Mouse (Mus musculus) left cerebral cortex, adult 6 months (tissue): ENCODE data around the gene Gm11565. TPM values are rescaled to one million over a fixed set of nuclear protein-coding genes. Genes with fewer than 3 reads are reported as not detected.

Source experiments
- long read RNA-seq, 2 experiments: library from polyadenylated mRNA; unstranded; transcript quantifications; one replicate each; pipeline ENCODE4 v2.0.0; 2019 to 2020
- polyA plus RNA-seq: library from polyadenylated mRNA; unstranded; fragments of <200 nt; fragmentation: Nextera tagmentation; gene quantifications from 2 replicates; pipeline ENCODE4 v1.2.3, GENCODE M21; 2021

Gm11565 gene
- not detected in 2 replicates for polyA plus RNA-seq
- long read RNA-seq, experiment 1, result 0 reads
- long read RNA-seq, experiment 2, result 0 reads

GRCm38 (mm10) chr11:99914451-99914850 lies at the start of gene Gm11565:
Gene Gm11565, plus strand, starts transcription at chr11:99914751.

DNA sequence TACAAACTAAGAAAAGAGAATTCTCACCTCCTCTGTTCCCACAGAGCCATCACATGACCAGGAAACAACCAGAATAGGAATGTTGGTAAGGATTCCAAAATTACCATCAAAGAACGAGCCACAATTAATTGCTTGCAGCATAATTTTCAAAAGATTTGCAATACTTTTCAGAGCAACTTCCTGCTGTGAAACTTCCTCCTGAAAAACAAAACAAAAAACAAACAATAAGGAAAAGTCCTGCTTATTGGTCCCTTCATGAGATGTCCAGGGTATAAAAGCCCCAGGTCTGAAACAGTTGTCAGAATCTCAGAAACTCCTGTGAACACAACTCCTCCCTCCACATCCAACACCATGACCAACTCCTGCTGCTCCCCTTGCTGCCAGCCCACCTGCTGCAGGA lies 41.5 kb upstream of the Gm11565 start, which contains the start of gene Krtap9-1:
Gene Krtap9-1 (plus strand): TSS at position 301 of the 400 bp plus-strand sequence.

GRCm38 (mm10) chr11:99878887-99879286 lies 35.7 kb upstream of the Gm11565 start, which contains the start of gene Gm11567:
Gene Gm11567, plus strand, starts transcription at chr11:99879187.

DNA sequence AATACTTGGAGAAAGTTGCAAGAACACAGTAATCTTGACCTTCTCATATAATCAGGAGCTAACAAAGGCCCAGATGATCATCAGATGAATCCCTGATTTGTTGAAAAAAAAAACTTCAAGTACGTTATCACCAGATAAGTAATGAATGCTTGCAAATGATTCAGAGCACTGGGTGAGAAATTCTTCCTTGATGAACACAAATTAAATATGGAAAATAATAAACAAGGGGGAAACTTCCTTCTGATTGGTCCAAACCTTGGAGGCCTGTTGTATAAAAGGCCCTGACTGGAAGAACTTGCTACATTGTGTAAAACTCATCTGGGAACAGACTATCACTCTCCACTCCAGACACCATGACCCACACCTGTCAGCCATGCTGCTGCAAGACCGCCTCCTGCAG lies 6.9 kb upstream of the Gm11565 start, which contains the start of gene Krtap31-1:
Gene Krtap31-1 (plus strand): TSS at position 301 of the 400 bp plus-strand sequence.

DNA sequence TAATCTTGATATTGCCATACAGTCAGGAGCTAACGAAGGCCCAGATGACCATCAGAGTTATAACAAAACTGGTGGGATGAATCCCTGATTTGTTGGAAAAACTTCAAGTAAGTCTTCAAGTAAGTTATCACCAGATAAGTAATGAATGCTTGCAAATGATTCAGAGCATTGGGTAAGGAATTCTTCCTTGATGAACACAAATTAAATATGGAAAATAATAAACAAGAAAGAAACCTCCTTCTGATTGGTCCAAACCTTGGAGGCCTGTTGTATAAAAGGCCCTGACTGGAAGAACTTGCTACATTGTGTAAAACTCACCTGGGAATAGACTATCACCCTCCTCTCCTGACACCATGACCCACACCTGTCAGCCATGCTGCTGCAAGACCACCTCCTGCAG lies 21.4 kb downstream of the Gm11565 start, which contains the start of gene Krtap31-2:
Gene Krtap31-2 (plus strand): TSS at position 301 of the 400 bp plus-strand sequence.

DNA sequence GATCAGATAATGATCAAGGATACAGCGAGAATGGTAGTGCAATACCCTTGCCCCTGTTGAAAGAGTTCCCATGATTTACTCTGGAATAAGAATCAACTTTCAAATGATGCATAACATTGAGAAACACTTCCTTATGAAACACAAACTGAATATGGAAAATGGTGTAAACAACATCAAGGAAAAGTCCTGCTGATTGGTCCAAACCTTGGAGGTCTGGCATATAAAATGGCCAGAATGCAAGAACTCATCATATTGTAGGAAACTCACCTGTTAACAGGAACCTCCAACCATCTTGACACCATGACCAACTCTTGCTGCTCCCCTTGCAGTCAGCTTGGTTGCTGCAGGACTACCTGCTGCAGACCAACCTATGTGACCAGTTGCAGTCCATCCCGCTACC lies 33.6 kb downstream of the Gm11565 start, which contains the start of gene Krtap9-5:
Gene Krtap9-5 (plus strand): TSS at position 301 of the 400 bp plus-strand sequence.

Other genes starting within 250 kb of the Gm11565 start
- not detected in 2 replicates for gene Krtap4-6, start 248.8 kb upstream of the Gm11565 start, polyA plus RNA-seq
- gene Gm14190, start 224.0 kb upstream of the Gm11565 start, polyA plus RNA-seq, result not detected in 2 replicates
- gene Gm14180, start 180.5 kb upstream of the Gm11565 start, polyA plus RNA-seq, result not detected in 2 replicates
- not detected in 2 replicates for gene Gm11595, start 141.8 kb upstream of the Gm11565 start, polyA plus RNA-seq
- gene Krtap4-8, start 134.0 kb upstream of the Gm11565 start, polyA plus RNA-seq, result not detected in 2 replicates
- not detected in 2 replicates for gene Krtap4-9, start 129.6 kb upstream of the Gm11565 start, polyA plus RNA-seq
- gene Gm11596, start 121.3 kb upstream of the Gm11565 start, polyA plus RNA-seq, result not detected in 2 replicates
- gene Gm11569, start 115.8 kb upstream of the Gm11565 start, polyA plus RNA-seq, result not detected in 2 replicates
- not detected in 2 replicates for gene Gm11554, start 110.3 kb upstream of the Gm11565 start, polyA plus RNA-seq
- gene Krtap4-13, start 104.9 kb upstream of the Gm11565 start, polyA plus RNA-seq, result not detected in 2 replicates
- not detected in 2 replicates for gene Gm11564, start 99.1 kb upstream of the Gm11565 start, polyA plus RNA-seq
- gene 2300003K06Rik, start 76.7 kb upstream of the Gm11565 start, polyA plus RNA-seq, result not detected in 2 replicates
- not detected in 2 replicates for gene Krtap4-16, start 63.1 kb upstream of the Gm11565 start, polyA plus RNA-seq
- gene Gm11568, start 56.8 kb upstream of the Gm11565 start, polyA plus RNA-seq, result not detected in 2 replicates
- gene Gm11559, start 50.3 kb upstream of the Gm11565 start, polyA plus RNA-seq, result not detected in 2 replicates
- not detected in 2 replicates for gene Krtap9-1, start 41.4 kb upstream of the Gm11565 start, polyA plus RNA-seq
- gene Gm11567, start 35.6 kb upstream of the Gm11565 start, polyA plus RNA-seq, result not detected in 2 replicates
- gene Krtap31-1, start 6.8 kb upstream of the Gm11565 start, polyA plus RNA-seq, result not detected in 2 replicates
- not detected in 2 replicates for gene Krtap31-2, start 21.5 kb downstream of the Gm11565 start, polyA plus RNA-seq
- gene Krtap9-5, start 33.7 kb downstream of the Gm11565 start, polyA plus RNA-seq, result not detected in 2 replicates
- gene Krtap29-1, start 64.3 kb downstream of the Gm11565 start, polyA plus RNA-seq, result not detected in 2 replicates
- not detected in 2 replicates for gene Krtap16-1, start 71.8 kb downstream of the Gm11565 start, polyA plus RNA-seq
- gene Krtap17-1, start 79.2 kb downstream of the Gm11565 start, polyA plus RNA-seq, result not detected in 2 replicates
- gene Krt33a, start 101.5 kb downstream of the Gm11565 start, polyA plus RNA-seq, result not detected in 2 replicates
- not detected in 2 replicates for gene Krt33b, start 115.1 kb downstream of the Gm11565 start, polyA plus RNA-seq
- not detected in 2 replicates for gene Krt34, start 126.8 kb downstream of the Gm11565 start, polyA plus RNA-seq
- 0.16 TPM in 1 of 2 replicates, not detected in the other for gene Krt31, start 135.8 kb downstream of the Gm11565 start, polyA plus RNA-seq
- not detected in 2 replicates for gene Krt32, start 173.5 kb downstream of the Gm11565 start, polyA plus RNA-seq
- not detected in 2 replicates for gene Krt35, start 181.5 kb downstream of the Gm11565 start, polyA plus RNA-seq
- gene Krt36, start 190.9 kb downstream of the Gm11565 start, polyA plus RNA-seq, result not detected in 2 replicates
- not detected in 2 replicates for gene Krt13, start 206.8 kb downstream of the Gm11565 start, polyA plus RNA-seq
- gene Krt15, start 221.2 kb downstream of the Gm11565 start, polyA plus RNA-seq, result 0.11 and 0.40 TPM in 2 replicates
- gene Krt19, start 233.9 kb downstream of the Gm11565 start, polyA plus RNA-seq, result not detected in 2 replicates